Mouse (Mus musculus) intestine, embryonic 14.5 days (tissue): Measurements from ENCODE around the gene Nudt17. TPM values are rescaled to one million over a fixed set of nuclear protein-coding genes. Genes with fewer than 3 reads are reported as not detected.

Experiments
- ATAC-seq: fragments of 200-750 bp; cut with Nextera tagmentation; replicated peaks from 2 replicates; pipeline ENCODE4 v1.8.0; 2017; ENCODE audit warnings: low read depth, moderate number of reproducible peaks, moderate TSS enrichment, moderate library complexity; ENCODE audit not compliant: low FRiP score, low TSS enrichment
- DNase-seq: peaks from one replicate; pipeline ENCODE4 v3.0.0-alpha.2; 2018; ENCODE audit warnings: low spot score
- H3K27ac ChIP-seq: fragments of 300-500 bp; sonication (generic); 2 replicates; pipeline ENCODE4 v1.5.1; 2014; ENCODE audit warnings: low read depth, mild to moderate bottlenecking, control low read depth
- H3K27me3 ChIP-seq: fragments of 300-500 bp; sonication (generic); replicated peaks from 2 replicates; pipeline ENCODE4 v1.6.1; 2014; ENCODE audit warnings: low read length, control low read depth; ENCODE audit not compliant: control insufficient read depth, insufficient read depth
- H3K36me3 ChIP-seq: fragments of 300-500 bp; sonication (generic); 2 replicates; pipeline ENCODE4 v1.6.1; 2014; ENCODE audit warnings: low read length, control low read depth; ENCODE audit not compliant: control insufficient read depth, insufficient read depth
- H3K4me1 ChIP-seq: fragments of 300-500 bp; sonication (generic); replicated peaks from 2 replicates; pipeline ENCODE4 v1.6.1; 2014; ENCODE audit warnings: low read length, control low read depth, mixed read lengths; ENCODE audit not compliant: control insufficient read depth, insufficient read depth
- H3K4me2 ChIP-seq: fragments of 300-500 bp; sonication (generic); 2 replicates; pipeline ENCODE4 v1.6.1; 2014; ENCODE audit warnings: low read length
- H3K4me3 ChIP-seq: fragments of 300-500 bp; sonication (generic); 2 replicates; pipeline ENCODE4 v1.5.1; 2014; ENCODE audit warnings: low read depth, low read length, control low read depth, mixed read lengths
- H3K9ac ChIP-seq: fragments of 300-500 bp; sonication (generic); 2 replicates; pipeline ENCODE4 v1.6.1; 2014; ENCODE audit warnings: mild to moderate bottlenecking, low read length
- H3K9me3 ChIP-seq: fragments of 300-500 bp; sonication (generic); 2 replicates; pipeline ENCODE4 v1.6.1; 2016; ENCODE audit warnings: low read length, control low read depth; ENCODE audit not compliant: control insufficient read depth
- WGBS: fragments of 180-500 bp; shearing (Covaris S2); extraction: QIAGEN DNeasy Blood & Tissue Kit; methylation state at CpG from one replicate; pipeline ENCODE4 v1.1.7; 2014; 5-methylcytosine and 5-hydroxymethylcytosine counted together
- polyA plus RNA-seq: library from polyadenylated mRNA; unstranded; fragments of >200 nt; fragmentation: Nextera tagmentation; extraction: Ambion mirVana; gene quantifications from 2 replicates; pipeline ENCODE4 v1.2.1, GENCODE M21; 2014

The Nudt17 gene
- polyA plus RNA-seq, 1 experiment from 2014 or later, result 6.3 TPM

GRCm38 (mm10) chr3:96735200-96735599 is 26.8 kb upstream of the Nudt17 start:
- DNase-seq (no peak), ATAC-seq (no peak)
- H3K4me1 ChIP-seq, result 0 out of 2 replicates have a peak, but pooled peaks cover 2% of the 10 kb centered on the region
- H3K9ac ChIP-seq, result no peak overlapping the region
- H3K27ac ChIP-seq, result no peak overlapping the region
- no peaks in the 10 kb centered on the region for H3K9me3 ChIP-seq
- WGBS, result 76% methylated on average over 2 of the region's 2 CpGs
- no peaks in the 10 kb centered on the region for H3K36me3 ChIP-seq
- no peak overlapping the region for H3K4me3 ChIP-seq
- no peaks in the 10 kb centered on the region for H3K27me3 ChIP-seq
- H3K4me2 ChIP-seq, result no peak overlapping the region

DNA sequence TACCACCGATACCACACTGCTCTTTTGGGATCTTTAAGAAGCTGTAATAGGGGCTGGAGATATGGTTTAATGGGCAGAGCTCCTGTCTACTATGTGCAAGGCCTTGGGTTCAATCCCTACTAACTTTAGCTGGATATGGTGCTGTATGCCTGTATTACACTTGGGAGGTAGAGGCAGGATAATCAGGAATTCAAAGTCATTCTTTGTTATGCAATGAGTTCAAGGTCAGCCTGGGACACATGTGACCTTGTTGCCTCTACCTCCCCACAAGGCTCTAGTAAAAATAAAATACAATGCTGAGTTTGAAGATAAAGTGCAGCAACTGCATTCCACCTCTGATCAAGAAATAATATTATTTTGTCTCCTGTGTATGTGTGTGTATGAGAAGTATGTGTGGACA is 25.6 kb upstream of the Nudt17 start:
- H3K27me3 ChIP-seq, result no peaks in the 10 kb centered on the region
- H3K9ac ChIP-seq, result no peak overlapping the region
- H3K4me2 ChIP-seq, result no peak overlapping the region
- ATAC-seq, result no peak
- H3K4me1 ChIP-seq, result peaks cover 10% of the 10 kb centered on the region
- WGBS, result 92% methylated on average over 1 of the region's 1 CpGs
- no peak overlapping the region for H3K27ac ChIP-seq
- no peaks in the 10 kb centered on the region for H3K9me3 ChIP-seq
- no peak for DNase-seq
- no peak overlapping the region for H3K4me3 ChIP-seq
- no peaks in the 10 kb centered on the region for H3K36me3 ChIP-seq

DNA sequence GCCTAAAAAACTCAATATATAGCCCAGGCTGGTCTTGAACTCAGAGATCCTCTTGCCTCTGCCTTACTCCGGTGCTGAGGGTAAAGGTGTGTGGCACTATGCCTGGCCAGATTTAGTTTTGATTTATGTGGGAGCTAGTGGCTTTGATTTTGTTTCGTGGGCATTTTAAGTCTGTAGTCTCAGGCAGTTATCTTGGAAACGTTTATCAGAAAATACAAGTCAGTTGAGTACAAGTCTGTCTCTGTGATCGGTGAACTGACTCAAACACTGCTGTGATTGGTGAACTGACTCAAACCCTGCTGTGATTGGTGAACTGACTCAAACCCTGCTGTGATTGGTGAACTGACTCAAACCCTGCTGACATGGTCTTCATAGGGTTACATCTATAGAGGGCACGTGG is 22.4 kb upstream of the Nudt17 start:
- Histone ChIP-seq H3K9ac (no peak overlapping the region), H3K36me3 (no peaks in the 10 kb centered on the region), H3K4me1 (peaks cover 23% of the 10 kb centered on the region), H3K4me2 (no peak overlapping the region), H3K4me3 (no peak overlapping the region), H3K27me3 (no peaks in the 10 kb centered on the region), H3K27ac (no peak overlapping the region), H3K9me3 (no peaks in the 10 kb centered on the region)
- DNase-seq (no peak), ATAC-seq (no peak)
- 74% methylated on average over 5 of the region's 5 CpGs for WGBS

DNA sequence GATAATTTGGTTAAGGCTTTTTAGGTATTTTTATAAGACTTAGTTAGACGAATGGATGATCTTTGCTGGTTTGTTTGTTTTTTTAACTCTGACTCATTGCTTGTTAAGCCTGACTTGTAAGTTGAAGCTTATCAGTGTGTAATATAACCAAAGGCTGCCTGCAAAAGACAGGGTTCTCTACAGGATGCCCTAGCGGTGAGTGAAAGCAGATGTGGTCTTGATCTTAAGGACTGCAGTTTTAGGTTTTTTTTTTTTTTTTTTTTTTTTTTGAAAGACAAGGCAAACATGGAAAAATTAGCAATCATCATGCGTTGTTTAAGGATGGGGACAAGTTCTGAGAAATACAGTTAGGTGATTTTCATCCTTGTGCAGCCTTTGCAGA is 21.0 kb upstream of the Nudt17 start:
- Histone ChIP-seq H3K9me3 (no peaks in the 10 kb centered on the region), H3K27me3 (no peaks in the 10 kb centered on the region), H3K36me3 (no peaks in the 10 kb centered on the region), H3K4me2 (peak overlapping the region; percentile 65), H3K4me1 (peaks cover 23% of the 10 kb centered on the region), H3K4me3 (no peak overlapping the region), H3K27ac (no peak overlapping the region), H3K9ac (no peak overlapping the region)
- no peak for DNase-seq
- ATAC-seq, result no peak
- 35% methylated on average over 3 of the region's 3 CpGs for WGBS

- Histone ChIP-seq H3K4me1 (peaks cover 23% of the 10 kb centered on the region), H3K9ac (peak overlapping the region; percentile 83; the same call in 1 of the 2 replicates), H3K27me3 (no peaks in the 10 kb centered on the region), H3K36me3 (peaks cover 5% of the 10 kb centered on the region), H3K4me2 (peak overlapping the region; percentile 65), H3K4me3 (peak overlapping the region; percentile 86), H3K9me3 (no peaks in the 10 kb centered on the region), H3K27ac (peak overlapping the region; percentile 73; the same call in 1 of the 2 replicates)
- DNase-seq (no peak), ATAC-seq (no peak)
- WGBS, result 49% methylated on average over 7 of the region's 7 CpGs
Measured at GRCm38 (mm10) chr3:96728634-96729402, 20.5 kb upstream of the Nudt17 start.

- Histone ChIP-seq H3K9ac (peak overlapping the region; percentile 83), H3K9me3 (no peaks in the 10 kb centered on the region), H3K27ac (peak overlapping the region; percentile 73), H3K27me3 (no peaks in the 10 kb centered on the region), H3K4me2 (peak overlapping the region; percentile 65), H3K4me3 (peak overlapping the region; percentile 86), H3K36me3 (peaks cover 13% of the 10 kb centered on the region), H3K4me1 (peaks cover 23% of the 10 kb centered on the region)
- peak; percentile 76 for DNase-seq
- ATAC-seq, result peak; percentile 47
- WGBS, result under 1% methylated on average over 42 of the region's 42 CpGs
Measured at GRCm38 (mm10) chr3:96727828-96728633, 19.7 kb upstream of the Nudt17 start.

- peak within 1 kb of the TSS; percentile 73 for H3K27ac ChIP-seq
- no peaks in the 10 kb centered on the region for H3K9me3 ChIP-seq
- H3K36me3 ChIP-seq, result peaks cover 19% of the 10 kb centered on the region
- under 1% methylated on average over 38 of the region's 52 CpGs for WGBS
- H3K4me1 ChIP-seq, result peaks cover 23% of the 10 kb centered on the region
- DNase-seq (peak; percentile 99), ATAC-seq (peak; percentile 98)
- H3K9ac ChIP-seq, result peak within 1 kb of the TSS; percentile 83
- no peaks in the 10 kb centered on the region for H3K27me3 ChIP-seq
- peak within 1 kb of the TSS; percentile 86 for H3K4me3 ChIP-seq
- peak within 1 kb of the TSS; percentile 81 for H3K4me2 ChIP-seq
Measured at GRCm38 (mm10) chr3:96727343-96727827, 19.0 kb upstream of the Nudt17 start, which contains the start of the genes Polr3c and Rnf115. Gene Polr3c, minus strand, starts transcription at chr3:96727628. Gene Rnf115, plus strand, starts transcription at chr3:96727664.

GRCm38 (mm10) chr3:96719173-96719572 is 10.8 kb upstream of the Nudt17 start:
- no peak for ATAC-seq
- no peak overlapping the region for H3K4me2 ChIP-seq
- no peaks in the 10 kb centered on the region for H3K9me3 ChIP-seq
- H3K4me3 ChIP-seq, result no peak overlapping the region
- no peaks in the 10 kb centered on the region for H3K27me3 ChIP-seq
- peaks cover 68% of the 10 kb centered on the region for H3K36me3 ChIP-seq
- H3K27ac ChIP-seq, result no peak overlapping the region
- H3K4me1 ChIP-seq, result no peaks in the 10 kb centered on the region
- WGBS, result 40% methylated on average over 14 of the region's 14 CpGs
- no peak for DNase-seq
- H3K9ac ChIP-seq, result no peak overlapping the region
